Mouse (Mus musculus) kidney, postnatal 36 days (tissue): ENCODE measurements around the gene Trim2.
A peak's percentile ranks its signal among the peaks of the same experiment; 100 is the strongest.

Source experiments
- DNase-seq, 2 experiments: peaks; one replicate each; pipeline ENCODE4 v3.0.0; 2021 to 2022; ENCODE audit warnings: mixed read lengths in 2 of 2

Gene Trim2

DNA sequence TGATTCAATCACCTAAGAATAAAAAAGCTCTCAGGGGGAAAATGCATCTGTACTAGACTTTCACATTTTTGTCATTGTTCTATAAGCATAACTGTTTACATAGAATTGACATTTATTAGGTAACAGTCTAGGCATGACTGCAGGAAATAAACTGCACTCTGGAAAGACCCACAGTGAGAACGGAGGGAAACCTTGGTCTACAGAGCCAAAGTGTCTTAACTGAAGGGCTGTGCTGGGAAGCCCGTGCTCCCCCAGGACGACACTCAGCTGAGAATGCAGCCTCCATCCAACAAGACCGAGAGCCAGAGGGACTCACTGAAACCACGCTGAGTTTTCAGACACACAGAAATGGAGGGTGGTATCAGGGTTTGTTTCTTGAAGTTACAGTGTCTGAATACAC lies 175.9 kb downstream of the Trim2 start:
- no peak for DNase-seq

DNA sequence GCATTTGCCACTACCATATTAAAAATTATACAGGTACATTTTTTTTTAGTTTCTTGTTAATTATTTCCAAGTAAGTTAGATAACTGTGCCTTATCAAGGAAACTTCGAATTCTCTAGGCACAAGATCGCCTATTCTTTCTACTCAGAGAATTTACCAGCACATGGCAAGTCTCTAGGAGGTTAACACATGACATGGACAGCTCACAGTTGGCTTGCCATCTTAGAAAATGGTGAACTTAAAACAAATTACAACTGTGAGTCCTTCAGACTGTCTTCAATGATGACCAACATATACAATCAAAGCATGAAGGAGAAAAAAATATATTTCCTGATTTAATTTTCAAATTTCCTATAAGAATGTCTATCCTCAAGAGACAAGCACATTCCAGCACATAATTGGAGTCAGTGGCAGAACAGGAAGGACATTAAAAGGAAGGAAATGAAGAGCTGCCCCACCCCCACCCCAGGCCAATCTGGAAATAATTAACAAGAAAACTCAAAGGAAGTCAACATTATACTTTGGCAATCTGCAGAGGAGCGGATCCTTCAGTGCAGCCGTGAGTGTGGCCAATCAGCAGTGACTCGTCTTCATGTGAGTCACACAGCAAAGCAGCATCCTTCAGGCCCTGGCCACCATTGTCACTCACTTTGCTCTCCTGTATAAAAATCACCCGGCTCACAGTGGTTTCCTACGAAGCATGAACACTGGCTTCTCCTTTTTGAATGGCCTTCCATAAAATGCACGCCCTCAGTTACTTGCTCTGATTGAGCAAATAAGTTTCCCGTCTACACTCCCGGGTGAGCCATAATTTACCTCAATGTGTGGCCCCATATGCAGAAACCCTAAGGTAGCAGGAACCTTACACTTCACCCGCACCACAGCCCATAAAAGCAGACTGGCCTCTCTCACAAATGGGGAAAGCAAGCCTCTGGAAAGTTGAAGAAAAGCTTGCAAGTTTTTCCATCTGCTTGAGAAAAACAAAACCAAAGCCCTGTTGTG lies 177.5 kb downstream of the Trim2 start:
- peak; percentile 19 to 28 for DNase-seq

DNA sequence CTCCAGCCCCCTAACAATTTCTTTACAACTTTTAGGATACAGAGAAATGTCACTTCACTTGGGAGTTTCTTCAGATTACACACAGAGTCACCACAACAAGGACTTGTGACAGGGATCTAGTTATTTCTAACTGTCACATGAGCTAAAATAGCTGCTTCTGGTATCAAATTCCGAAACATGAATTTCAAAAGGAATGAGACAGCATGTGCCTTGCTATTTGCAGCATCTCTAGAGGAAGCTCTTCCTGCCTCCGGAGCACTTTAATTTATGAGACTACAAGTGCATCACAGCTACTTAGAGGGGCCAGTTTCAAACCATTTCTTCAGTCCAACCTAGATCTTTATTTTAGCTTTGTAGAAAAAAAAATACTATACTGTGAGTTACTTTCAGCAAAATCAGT lies 179.2 kb downstream of the Trim2 start:
- peak in 1 of 2 experiments; percentile 41 for DNase-seq

DNA sequence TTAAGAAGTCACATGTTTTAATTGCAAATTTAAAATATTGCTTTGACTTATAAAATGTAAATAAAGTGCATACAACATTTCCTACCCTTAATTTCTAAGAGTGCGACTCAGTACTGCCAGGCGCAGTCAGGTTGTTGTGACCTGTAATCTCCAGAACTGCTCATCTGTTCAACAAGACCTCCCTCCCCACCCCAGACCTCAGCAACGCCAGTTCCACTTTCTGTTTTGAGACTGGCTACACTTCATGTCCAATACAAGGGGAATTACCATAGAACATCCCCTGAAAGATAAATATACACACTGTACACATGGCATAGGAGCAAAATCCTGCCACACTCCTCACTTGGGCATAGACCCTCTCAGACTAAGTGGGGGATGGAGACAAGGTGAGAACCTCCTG lies 180.0 kb downstream of the Trim2 start:
- DNase-seq, result no peak

DNA sequence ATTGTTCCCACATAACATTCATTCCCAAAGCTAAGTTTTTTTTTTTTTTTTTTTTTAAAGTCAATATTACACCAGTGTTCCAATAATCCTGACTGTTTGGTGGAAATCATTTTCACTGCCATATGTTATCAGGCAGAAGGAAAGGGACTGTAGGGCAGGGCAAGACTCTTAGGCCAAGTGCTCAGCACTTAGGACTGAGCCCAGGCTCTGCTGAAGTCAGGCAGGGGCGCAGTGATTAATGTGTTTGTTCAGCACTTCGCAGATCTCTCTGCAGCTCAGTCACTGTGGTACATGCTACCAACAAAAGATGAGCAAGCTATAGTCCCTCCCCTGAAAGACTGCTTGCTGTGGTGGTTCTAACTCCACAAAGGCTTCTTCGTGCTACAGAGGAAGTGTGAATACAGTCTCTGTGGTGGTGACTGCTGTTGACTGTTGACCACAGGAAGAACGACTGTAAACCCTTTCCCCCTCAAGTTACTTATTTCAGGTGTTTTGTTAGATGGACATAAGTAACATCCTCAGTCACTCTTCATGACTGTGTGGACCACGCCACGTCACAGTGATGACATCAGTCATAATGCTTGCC lies 180.9 kb downstream of the Trim2 start:
- no peak for DNase-seq

DNA sequence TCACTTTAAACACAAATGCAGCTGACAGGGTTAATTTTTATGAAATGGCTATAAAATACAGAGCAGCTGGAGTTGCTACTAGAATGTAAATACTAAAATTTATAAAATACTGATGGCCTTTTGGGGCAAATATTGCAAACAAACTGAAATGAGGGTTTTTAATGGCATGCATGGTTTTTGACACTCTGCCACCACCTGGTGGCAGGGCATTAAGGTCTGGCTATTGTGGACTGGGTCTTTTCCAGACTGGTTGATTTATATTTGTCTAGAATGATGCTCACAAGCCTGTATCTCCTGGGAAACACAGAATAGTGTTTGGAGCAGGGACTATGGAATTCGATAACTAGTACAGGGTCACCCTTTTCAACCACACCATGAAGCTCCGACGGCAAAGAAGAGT lies 183.2 kb downstream of the Trim2 start:
- DNase-seq, result peak; percentile 15 to 69

DNA sequence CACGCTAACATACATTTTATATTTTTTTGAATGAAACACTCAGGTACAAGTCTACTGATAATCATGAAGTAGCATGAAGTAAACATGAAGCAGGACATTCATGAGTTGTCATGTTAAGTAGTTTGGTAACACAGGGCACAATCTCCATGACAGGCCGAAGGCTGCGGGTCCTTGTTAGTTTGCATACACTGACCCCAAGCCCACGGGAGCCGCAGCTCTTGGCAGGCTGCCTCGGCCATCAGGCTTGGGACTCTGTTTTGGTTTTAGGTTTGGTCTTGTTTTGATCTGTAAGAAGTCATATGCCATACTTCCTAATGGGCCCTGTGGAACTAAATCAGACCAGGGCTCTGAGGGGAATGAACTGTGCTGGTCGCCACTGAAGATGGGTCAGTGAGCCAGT lies 188.0 kb downstream of the Trim2 start:
- no peak for DNase-seq

DNA sequence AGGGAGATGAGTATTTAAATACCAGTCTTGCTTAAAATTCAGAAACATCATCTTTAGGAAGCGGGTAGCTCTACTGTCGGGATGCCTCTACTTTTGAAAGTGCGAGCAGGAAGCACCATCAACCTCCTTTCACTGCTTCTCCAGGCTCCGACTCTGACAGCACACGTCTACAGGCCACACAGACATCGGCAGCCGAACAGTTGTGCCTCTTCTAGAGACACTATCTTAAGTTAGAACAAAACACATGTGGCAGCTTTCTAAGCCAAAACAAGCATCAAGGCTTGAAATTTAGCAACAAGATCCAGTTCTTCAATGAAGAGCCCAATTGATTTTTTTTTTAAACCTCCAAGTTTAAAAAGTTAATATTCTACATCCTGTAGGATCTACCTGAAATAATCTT lies 188.5 kb downstream of the Trim2 start:
- DNase-seq, result no peak
